In the genomic region with DNA sequence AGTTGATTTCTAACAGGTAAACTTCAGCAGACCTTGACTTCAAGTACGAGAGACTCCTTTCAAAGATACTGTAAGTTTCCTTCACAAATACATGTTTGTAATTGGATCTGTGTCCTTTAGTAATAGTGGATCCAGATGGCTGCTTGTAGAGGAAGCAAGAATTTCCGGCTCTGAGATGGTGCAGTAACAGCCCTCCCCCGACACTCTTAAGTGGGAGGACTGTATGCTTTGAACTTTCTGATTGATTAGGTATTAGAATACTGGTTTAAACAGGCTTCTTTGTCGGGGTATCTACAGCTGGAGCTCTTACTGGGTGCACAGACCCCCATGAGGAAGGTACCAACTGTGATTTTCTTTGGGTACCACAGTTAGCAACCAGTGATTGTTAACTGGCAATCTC, we compare ENCODE assay signal across 16 mouse cellular contexts.
DNase-seq lines count a peak whose midpoint lies in the region; ATAC-seq lines count a peak whose summit lies in the region.
"Had no signal": no experiment of that assay in that cellular context is flagged by ENCODE, and none has a peak within 500 bp of the region (broad histone marks: within the 10 kb centered on the region; RNA-seq: fewer than 3 reads in every experiment).

No protein-coding gene starts in this region.

- no peak overlapping the region for H3K9ac ChIP-seq in kidney, embryonic 15.5 days
- H3K9ac ChIP-seq: embryonic facial prominence, embryonic 12.5 days; hindbrain, embryonic 13.5 days; liver, embryonic 12.5 days had no signal

- H3K36me3 ChIP-seq in kidney, embryonic 15.5 days, result no peaks in the 10 kb centered on the region
- H3K36me3 ChIP-seq: embryonic facial prominence, embryonic 12.5 days; hindbrain, embryonic 13.5 days; liver, embryonic 12.5 days had no signal

- H3K9me3 ChIP-seq in kidney, embryonic 15.5 days (replicated peaks), result no peaks in the 10 kb centered on the region
- H3K9me3 ChIP-seq: embryonic facial prominence, embryonic 12.5 days; hindbrain, embryonic 13.5 days; liver, embryonic 12.5 days had no signal

- H3K27me3 ChIP-seq in kidney, embryonic 15.5 days, result no peaks in the 10 kb centered on the region
- H3K27me3 ChIP-seq: embryonic facial prominence, embryonic 12.5 days; hindbrain, embryonic 13.5 days; liver, embryonic 12.5 days had no signal

- H3K4me1 ChIP-seq in kidney, embryonic 15.5 days, result no peaks in the 10 kb centered on the region
- H3K4me1 ChIP-seq: embryonic facial prominence, embryonic 12.5 days; hindbrain, embryonic 13.5 days; liver, embryonic 12.5 days had no signal

- 14% methylated on average over 4 of the region's 4 CpGs for WGBS in kidney, embryonic 15.5 days

- 0 out of 2 replicates have a peak, but pooled peaks have one; percentile 54 for ATAC-seq in kidney, embryonic 15.5 days (replicated peaks; ENCODE audit: low FRiP score)
- peak; percentile 45 for ATAC-seq in inflammation-experienced regulatory T-cells, adult 6 months
- ATAC-seq: intestine, postnatal 0 days; liver, embryonic 12.5 days had no signal

- DNase-seq in kidney, adult 9 months, result no peak
- DNase-seq in CD4-positive, CD25-positive, alpha-beta regulatory T cell, adult 2 months (ENCODE audit: low read depth, low spot score), result peak; percentile 52
- DNase-seq in embryo, embryonic 9.5 days (ENCODE audit: extremely low spot score), result peak; percentile 10
- no peak for DNase-seq in yolk sac, embryonic 10.5 days (ENCODE audit: low spot score)
- DNase-seq in layer of hippocampus, postnatal 36 days, result no peak
- DNase-seq in urinary bladder, adult 18-20 months (ENCODE audit: low spot score in 2 of 2), result no peak
- DNase-seq: adrenal gland, postnatal 14 days; cerebellum, adult 9-10 months; lung, postnatal 10 days; thymus, postnatal 25 days had no signal

- H3K27ac ChIP-seq in kidney, embryonic 15.5 days, result no peak overlapping the region
- H3K27ac ChIP-seq: embryonic facial prominence, embryonic 12.5 days; hindbrain, embryonic 13.5 days; liver, embryonic 12.5 days had no signal

- no peak overlapping the region for H3K4me2 ChIP-seq in kidney, embryonic 15.5 days
- H3K4me2 ChIP-seq: embryonic facial prominence, embryonic 12.5 days; hindbrain, embryonic 13.5 days; liver, embryonic 12.5 days had no signal

- no peak overlapping the region for H3K4me3 ChIP-seq in kidney, embryonic 15.5 days (replicated peaks)
- H3K4me3 ChIP-seq: embryonic facial prominence, embryonic 12.5 days; hindbrain, embryonic 13.5 days; liver, embryonic 12.5 days had no signal

Comparison
In these comparisons a context has a peak if more than half of its experiments do, and no peak if none do; other contexts are left out.
1. DNase-seq: peak in CD4-positive, CD25-positive, alpha-beta regulatory T cell, adult 2 months (single experiment) and embryo, embryonic 9.5 days (single experiment); none in kidney, adult 9 months (single experiment), yolk sac, embryonic 10.5 days (single experiment), layer of hippocampus, postnatal 36 days (0 of 2) and urinary bladder, adult 18-20 months (0 of 2).